Mouse (Mus musculus) limb, embryonic 12.5 days (tissue): ENCODE measurements at regions not wholly inside any gene's neighbourhood (a gene's known extent, or its start where the extent isn't known, plus 50 kb on each side); places are given as distances from the start of the nearest gene placed in this dataset.

ENCODE experiments used
- ATAC-seq: fragments of 200-750 bp; cut with Nextera tagmentation; 2 replicates; pipeline ENCODE4 v1.8.0; 2017; ENCODE audit warnings: low read depth, moderate TSS enrichment; ENCODE audit not compliant: insufficient number of reproducible peaks, insufficient read depth, low FRiP score, low TSS enrichment
- H3K27ac ChIP-seq: fragments of 300-500 bp; sonication (generic); 2 replicates; pipeline ENCODE4 v1.5.1; 2016; ENCODE audit warnings: mild to moderate bottlenecking, moderate library complexity
- H3K27me3 ChIP-seq: fragments of 300-500 bp; sonication (generic); 2 replicates; pipeline ENCODE4 v1.6.1; 2016; ENCODE audit warnings: mild to moderate bottlenecking, moderate library complexity
- H3K36me3 ChIP-seq: fragments of 300-500 bp; sonication (generic); 2 replicates; pipeline ENCODE4 v1.6.1; 2016; ENCODE audit warnings: mild to moderate bottlenecking, moderate library complexity
- H3K4me1 ChIP-seq: fragments of 300-500 bp; sonication (generic); replicated peaks from 2 replicates; pipeline ENCODE4 v1.6.1; 2016
- H3K4me2 ChIP-seq: fragments of 300-500 bp; sonication (generic); 2 replicates; pipeline ENCODE4 v1.6.1; 2016; ENCODE audit warnings: mild to moderate bottlenecking, moderate library complexity
- H3K4me3 ChIP-seq: fragments of 300-500 bp; sonication (generic); replicated peaks from 2 replicates; pipeline ENCODE4 v1.5.1; 2016; ENCODE audit warnings: mild to moderate bottlenecking
- H3K9ac ChIP-seq: fragments of 300-500 bp; sonication (generic); replicated peaks from 2 replicates; pipeline ENCODE4 v1.6.1; 2016; ENCODE audit warnings: mild to moderate bottlenecking, moderate library complexity
- H3K9me3 ChIP-seq: fragments of 300-500 bp; sonication (generic); 2 replicates; pipeline ENCODE4 v1.6.1; 2016; ENCODE audit warnings: mild to moderate bottlenecking, moderate library complexity
- WGBS: fragments of 180-500 bp; shearing (Covaris S2); methylation state at CpG from one replicate; pipeline ENCODE4 v1.1.7; 2016; 5-methylcytosine and 5-hydroxymethylcytosine counted together

DNA sequence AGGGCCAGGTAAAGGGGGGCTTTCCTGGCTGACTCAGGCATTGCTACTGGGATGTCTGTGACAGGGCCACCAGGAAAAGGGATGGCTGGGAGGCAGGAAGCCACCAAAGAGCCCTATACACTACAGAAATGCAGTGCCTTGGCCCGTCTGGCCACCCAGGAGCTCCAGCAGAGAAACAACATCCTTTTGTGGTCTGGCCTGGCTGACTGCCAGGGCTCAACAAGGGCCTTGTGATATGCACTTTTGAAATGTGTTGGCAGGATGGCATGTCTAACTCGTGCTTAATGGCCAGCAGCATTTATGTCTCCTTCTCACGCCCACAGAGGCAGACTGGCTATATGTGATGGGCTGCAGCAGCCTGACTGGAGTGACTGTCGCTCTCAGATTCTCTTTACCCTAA lies 62.3 kb upstream of the Ctnnb1 start:
- Histone ChIP-seq H3K36me3 (no peaks in the 10 kb centered on the region), H3K4me3 (no peak overlapping the region), H3K27ac (peak overlapping the region; percentile 84), H3K27me3 (peaks cover 3% of the 10 kb centered on the region; the same call in 1 of the 2 replicates), H3K4me2 (no peak overlapping the region), H3K9me3 (no peaks in the 10 kb centered on the region), H3K9ac (no peak overlapping the region), H3K4me1 (peaks cover 38% of the 10 kb centered on the region)
- 0 out of 2 replicates have a peak, but pooled peaks have one; percentile 58 for ATAC-seq
- 44% methylated on average over 4 of the region's 4 CpGs for WGBS

DNA sequence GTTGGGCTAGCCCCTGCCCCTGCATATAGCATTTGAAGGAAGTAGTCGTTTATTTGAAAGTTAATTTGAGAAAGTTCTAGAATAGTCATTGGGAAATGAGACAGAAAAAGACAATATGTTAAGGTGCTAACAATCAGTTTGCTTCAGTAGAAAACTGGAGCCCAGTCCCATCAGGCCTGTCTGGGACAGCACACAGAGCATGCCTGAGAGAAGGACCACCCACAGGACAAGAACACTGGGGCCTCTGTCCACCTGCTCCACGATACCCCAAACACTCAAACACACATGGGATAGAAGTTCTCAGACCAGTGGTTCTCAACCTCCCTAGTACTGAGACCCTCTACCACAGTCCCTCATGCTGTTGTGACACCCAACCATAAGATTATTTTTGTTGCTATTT lies 61.2 kb upstream of the Ctnnb1 start:
- H3K9ac ChIP-seq, result no peak overlapping the region
- no peak overlapping the region for H3K4me2 ChIP-seq
- peaks cover 38% of the 10 kb centered on the region for H3K4me1 ChIP-seq
- H3K4me3 ChIP-seq, result no peak overlapping the region
- H3K27ac ChIP-seq, result no peak overlapping the region; the same call in 1 of the 2 replicates
- 86% methylated on average over 2 of the region's 2 CpGs for WGBS
- no peak for ATAC-seq
- no peaks in the 10 kb centered on the region for H3K36me3 ChIP-seq
- no peaks in the 10 kb centered on the region for H3K9me3 ChIP-seq
- H3K27me3 ChIP-seq, result peaks cover 3% of the 10 kb centered on the region; the same call in 1 of the 2 replicates

DNA sequence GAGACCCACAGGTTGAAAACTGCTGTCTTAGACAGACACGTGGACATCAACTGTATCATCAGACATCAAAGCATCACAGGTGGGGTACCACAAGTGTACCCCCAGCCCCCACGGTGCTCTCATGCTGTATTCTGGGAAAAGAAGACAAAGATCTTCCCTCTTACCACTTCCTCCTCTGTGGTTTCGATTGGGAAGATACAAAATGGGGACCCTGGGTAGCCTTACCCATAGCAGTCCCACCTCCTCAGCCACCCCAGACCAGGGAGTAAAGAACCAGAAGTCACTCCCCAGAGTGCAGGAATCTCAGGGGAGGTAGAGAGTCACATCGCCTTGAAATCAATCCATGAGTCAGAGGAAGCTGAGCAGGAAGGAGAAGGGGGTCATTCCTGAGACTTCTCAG lies 60.7 kb upstream of the Ctnnb1 start:
- 83% methylated on average over 4 of the region's 4 CpGs for WGBS
- ATAC-seq, result no peak
- Histone ChIP-seq H3K4me1 (peaks cover 38% of the 10 kb centered on the region), H3K4me3 (no peak overlapping the region), H3K27ac (no peak overlapping the region), H3K27me3 (peaks cover 3% of the 10 kb centered on the region; the same call in 1 of the 2 replicates), H3K9ac (no peak overlapping the region), H3K4me2 (no peak overlapping the region), H3K9me3 (no peaks in the 10 kb centered on the region), H3K36me3 (no peaks in the 10 kb centered on the region)

DNA sequence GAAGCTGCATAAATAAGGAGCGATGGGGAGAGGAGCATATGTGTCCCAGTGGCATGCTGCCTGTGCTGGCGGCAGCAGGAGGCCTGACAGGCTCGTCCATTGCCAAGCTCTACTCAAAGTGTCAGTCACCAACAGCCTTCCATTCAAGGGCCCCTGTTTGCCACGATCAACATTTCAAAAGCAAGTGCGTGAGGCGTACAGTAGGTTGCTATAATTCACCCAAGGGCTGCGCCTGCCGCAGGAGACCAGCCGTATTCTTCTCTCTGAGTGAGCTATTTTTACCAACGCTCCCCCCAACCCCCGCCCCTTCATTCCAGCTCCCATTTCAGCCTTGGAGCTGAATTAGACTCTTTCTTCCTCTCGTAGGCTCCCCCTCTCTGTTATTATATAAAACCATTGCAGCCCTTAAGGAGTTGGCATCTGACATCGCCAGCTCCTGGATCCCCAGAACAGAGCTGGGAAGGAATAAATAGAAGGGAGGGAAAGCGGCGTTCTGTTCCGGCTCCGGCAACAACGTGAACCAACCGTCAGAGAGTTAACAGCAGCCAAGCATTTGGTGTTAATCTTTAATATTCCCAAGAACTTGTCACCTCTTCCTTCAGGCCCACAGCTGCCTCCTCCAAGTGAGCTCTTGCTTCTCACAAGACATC lies 59.5 kb upstream of the Ctnnb1 start:
- ATAC-seq, result no peak
- Histone ChIP-seq H3K4me3 (no peak overlapping the region), H3K9me3 (no peaks in the 10 kb centered on the region), H3K36me3 (no peaks in the 10 kb centered on the region), H3K9ac (0 out of 2 replicates have a peak overlapping the region, but pooled peaks have one; percentile 23), H3K27me3 (peaks cover 3% of the 10 kb centered on the region; the same call in 1 of the 2 replicates), H3K4me1 (peaks cover 38% of the 10 kb centered on the region), H3K27ac (peak overlapping the region; percentile 81), H3K4me2 (peak overlapping the region; percentile 35)
- WGBS, result 44% methylated on average over 19 of the region's 19 CpGs

DNA sequence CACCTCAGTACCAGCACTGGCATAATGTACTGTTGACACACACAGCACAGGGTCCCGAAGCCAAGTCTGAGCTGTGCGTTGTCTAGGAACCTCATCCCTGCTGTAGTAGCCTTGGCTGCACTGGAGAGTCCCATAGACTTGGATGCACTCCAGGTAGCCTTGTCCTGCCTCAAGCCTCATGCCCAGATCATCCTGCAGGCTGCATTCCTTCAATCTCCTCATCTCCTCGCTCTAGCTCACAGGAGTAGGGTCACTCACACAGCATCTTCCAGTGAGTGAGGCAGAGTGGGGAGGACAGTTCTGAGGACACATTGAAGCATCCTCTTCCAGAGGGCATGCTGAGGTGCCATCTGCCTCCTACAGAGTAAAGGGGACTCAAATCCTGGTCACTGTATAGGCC lies 55.7 kb upstream of the Ctnnb1 start:
- no peak overlapping the region for H3K9ac ChIP-seq
- H3K27me3 ChIP-seq, result peaks cover 3% of the 10 kb centered on the region; the same call in 1 of the 2 replicates
- peaks cover 19% of the 10 kb centered on the region for H3K4me1 ChIP-seq
- H3K9me3 ChIP-seq, result no peaks in the 10 kb centered on the region
- H3K36me3 ChIP-seq, result no peaks in the 10 kb centered on the region
- H3K4me2 ChIP-seq, result no peak overlapping the region
- no peak for ATAC-seq
- H3K4me3 ChIP-seq, result no peak overlapping the region
- 94% methylated on average over 3 of the region's 3 CpGs for WGBS
- no peak overlapping the region for H3K27ac ChIP-seq

DNA sequence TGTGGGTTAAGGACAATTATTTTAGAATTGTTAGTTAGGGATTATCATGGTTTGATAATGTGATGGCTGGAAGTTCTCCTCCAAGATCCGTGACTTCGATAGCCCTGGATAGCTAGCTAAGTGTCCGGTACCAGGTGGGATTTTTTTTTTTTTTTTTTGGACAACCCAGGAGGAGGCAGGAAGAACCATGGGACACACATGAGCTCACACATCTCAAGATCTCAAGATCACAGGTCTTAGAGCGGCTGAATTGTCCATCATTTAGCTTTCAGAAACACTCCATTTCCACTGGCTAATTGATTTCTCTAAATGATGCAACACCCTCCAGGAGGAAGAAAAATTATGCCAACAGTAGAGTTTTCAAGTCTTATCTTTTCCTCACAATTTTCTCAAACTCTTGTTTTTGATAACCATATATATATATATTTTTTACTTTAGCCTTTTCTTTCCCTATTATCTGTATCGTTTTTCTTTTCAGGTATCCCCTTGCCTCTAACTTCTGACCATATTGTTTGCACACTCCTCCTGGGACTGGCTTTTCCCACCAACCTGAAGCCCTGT lies 54.5 kb upstream of the Ctnnb1 start:
- H3K4me1 ChIP-seq, result peaks cover 14% of the 10 kb centered on the region
- H3K9ac ChIP-seq, result no peak overlapping the region
- no peak overlapping the region for H3K27ac ChIP-seq
- no peaks in the 10 kb centered on the region for H3K36me3 ChIP-seq
- H3K4me3 ChIP-seq, result no peak overlapping the region
- H3K9me3 ChIP-seq, result no peaks in the 10 kb centered on the region
- WGBS, result 88% methylated on average over 5 of the region's 5 CpGs
- no peak overlapping the region for H3K4me2 ChIP-seq
- H3K27me3 ChIP-seq, result no peaks in the 10 kb centered on the region; the same call in 1 of the 2 replicates
- no peak for ATAC-seq

DNA sequence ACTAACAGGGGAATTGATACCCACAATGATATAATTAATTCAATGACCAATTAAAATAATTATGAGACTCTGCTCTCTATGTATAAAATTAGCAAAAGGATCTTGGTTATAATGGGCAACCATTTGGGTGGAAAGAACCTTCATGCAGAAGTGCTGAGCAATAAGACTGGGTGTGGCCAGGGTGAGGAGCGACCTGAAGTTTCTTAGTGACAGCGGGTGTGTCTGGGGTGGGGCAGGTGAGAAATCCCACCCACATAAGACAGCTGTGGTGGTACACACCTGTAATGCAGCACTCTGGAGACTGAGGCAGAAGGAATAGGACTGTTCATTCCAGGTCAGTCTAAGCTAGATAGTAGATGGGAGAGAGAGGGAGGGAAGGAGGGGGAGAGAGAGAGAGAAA lies 51.9 kb upstream of the Ctnnb1 start:
- Histone ChIP-seq H3K9me3 (no peaks in the 10 kb centered on the region), H3K27me3 (no peaks in the 10 kb centered on the region), H3K4me1 (no peaks in the 10 kb centered on the region), H3K9ac (no peak overlapping the region), H3K27ac (no peak overlapping the region), H3K36me3 (no peaks in the 10 kb centered on the region), H3K4me2 (no peak overlapping the region), H3K4me3 (no peak overlapping the region)
- 86% methylated on average over 2 of the region's 2 CpGs for WGBS
- ATAC-seq, result no peak
